Mouse (Mus musculus): ENCODE measurements at regions not wholly inside any gene's neighbourhood (a gene's known extent, or its start where the extent isn't known, plus 50 kb on each side); places are given as distances from the start of the nearest gene placed in this dataset.

- Histone ChIP-seq H3K36me3 (ENCODE audit: control insufficient read depth, insufficient read depth) (no peaks in the 10 kb centered on the region), H3K4me3 (no peak overlapping the region), H3ac (ENCODE audit: control insufficient read depth, insufficient read length) (no peak overlapping the region), H3K4me2 (ENCODE audit: low read depth) (no peak overlapping the region), H3K27me3 (ENCODE audit: control insufficient read depth, insufficient read depth, insufficient read length) (no peaks in the 10 kb centered on the region), H3K79me2 (ENCODE audit: control insufficient read depth, insufficient read depth) (no peaks in the 10 kb centered on the region)
- TF ChIP-seq POLR2AphosphoS2 (IDR thresholded peaks at IDR 0.05; ENCODE audit: insufficient read length, low read depth): no peak
- no peak for TF ChIP-seq MYOG (IDR thresholded peaks at IDR 0.05; ENCODE audit: control insufficient read depth in 1 of 3, insufficient read depth in 1 of 3, insufficient read length in 2 of 3, low read depth in 2 of 3)
- no peak for TF ChIP-seq E2F4 (IDR thresholded peaks at IDR 0.05; ENCODE audit: insufficient read depth)
- TF ChIP-seq USF1 (IDR thresholded peaks at IDR 0.05; ENCODE audit: low read depth): no peak
- TF ChIP-seq POLR2A (IDR thresholded peaks at IDR 0.05; ENCODE audit: insufficient read length, low read depth): no peak
- TF ChIP-seq TCF12 (IDR thresholded peaks at IDR 0.05; ENCODE audit: insufficient read depth, poor library complexity, severe bottlenecking): no peak
- TF ChIP-seq REST (IDR thresholded peaks at IDR 0.05; ENCODE audit: insufficient read depth, insufficient read length): no peak
- TF ChIP-seq MYOD1 (IDR thresholded peaks at IDR 0.05; ENCODE audit: control insufficient read depth in 1 of 3, insufficient read length in 2 of 3, low read depth in 2 of 3): no peak
- no peak for TF ChIP-seq SRF (IDR thresholded peaks at IDR 0.05; ENCODE audit: control insufficient read depth, insufficient read length, low read depth)
- no peak for TF ChIP-seq CEBPB (IDR thresholded peaks at IDR 0.05; ENCODE audit: insufficient read depth, poor library complexity, severe bottlenecking)
- TF ChIP-seq TCF3 (IDR thresholded peaks at IDR 0.05; ENCODE audit: insufficient read length, low read depth): no peak
- TF ChIP-seq MAX (IDR thresholded peaks at IDR 0.05; ENCODE audit: low read depth): no peak
Observed at GRCm38 (mm10) chr12:29129331-29129730, 377.7 kb downstream of the Eipr1 start.

- H3K27me3 ChIP-seq (ENCODE audit: control insufficient read depth, insufficient read depth, insufficient read length): no peaks in the 10 kb centered on the region
- no peak overlapping the region for H3K4me3 ChIP-seq
- TF ChIP-seq REST (IDR thresholded peaks at IDR 0.05; ENCODE audit: insufficient read depth, insufficient read length) (no peak), MYOD1 (IDR thresholded peaks at IDR 0.05; ENCODE audit: control insufficient read depth in 1 of 3, insufficient read length in 2 of 3, low read depth in 2 of 3) (peak in 1 of 3 experiments; percentile 35)
- no peaks in the 10 kb centered on the region for H3K79me2 ChIP-seq (ENCODE audit: control insufficient read depth, insufficient read depth)
- H3K36me3 ChIP-seq (ENCODE audit: control insufficient read depth, insufficient read depth): no peaks in the 10 kb centered on the region
- no peak overlapping the region for H3K4me2 ChIP-seq (ENCODE audit: low read depth)
- H3ac ChIP-seq (ENCODE audit: control insufficient read depth, insufficient read length): no peak overlapping the region
Observed at GRCm38 (mm10) chr12:29134326-29134725, 382.7 kb downstream of the Eipr1 start.

GRCm38 (mm10) chr12:29136850-29137268, 385.3 kb downstream of the Eipr1 start:
- Histone ChIP-seq H3K36me3 (ENCODE audit: control insufficient read depth, insufficient read depth) (no peaks in the 10 kb centered on the region), H3ac (ENCODE audit: control insufficient read depth, insufficient read length) (no peak overlapping the region), H3K4me3 (no peak overlapping the region), H3K79me2 (ENCODE audit: control insufficient read depth, insufficient read depth) (no peaks in the 10 kb centered on the region), H3K27me3 (ENCODE audit: control insufficient read depth, insufficient read depth, insufficient read length) (no peaks in the 10 kb centered on the region), H3K4me2 (ENCODE audit: low read depth) (no peak overlapping the region)
- no peak for TF ChIP-seq TCF12 (IDR thresholded peaks at IDR 0.05; ENCODE audit: insufficient read depth, poor library complexity, severe bottlenecking)
- no peak for TF ChIP-seq MYOG (IDR thresholded peaks at IDR 0.05; ENCODE audit: control insufficient read depth in 1 of 3, insufficient read depth in 1 of 3, insufficient read length in 2 of 3, low read depth in 2 of 3)
- TF ChIP-seq POLR2AphosphoS2 (IDR thresholded peaks at IDR 0.05; ENCODE audit: insufficient read length, low read depth): no peak
- no peak for TF ChIP-seq MAX (IDR thresholded peaks at IDR 0.05; ENCODE audit: low read depth)
- TF ChIP-seq TCF3 (IDR thresholded peaks at IDR 0.05; ENCODE audit: insufficient read length, low read depth): no peak
- TF ChIP-seq MYOD1 (IDR thresholded peaks at IDR 0.05; ENCODE audit: control insufficient read depth in 1 of 3, insufficient read length in 2 of 3, low read depth in 2 of 3): no peak

- TF ChIP-seq REST (IDR thresholded peaks at IDR 0.05; ENCODE audit: insufficient read depth, insufficient read length): no peak
- no peak for TF ChIP-seq POLR2AphosphoS2 (IDR thresholded peaks at IDR 0.05; ENCODE audit: insufficient read length, low read depth)
- TF ChIP-seq TCF12 (IDR thresholded peaks at IDR 0.05; ENCODE audit: insufficient read depth, poor library complexity, severe bottlenecking): no peak
- TF ChIP-seq E2F4 (IDR thresholded peaks at IDR 0.05; ENCODE audit: insufficient read depth): no peak
- Histone ChIP-seq H3K4me3 (no peak overlapping the region), H3K36me3 (ENCODE audit: control insufficient read depth, insufficient read depth) (no peaks in the 10 kb centered on the region), H3K79me2 (ENCODE audit: control insufficient read depth, insufficient read depth) (no peaks in the 10 kb centered on the region), H3ac (ENCODE audit: control insufficient read depth, insufficient read length) (no peak overlapping the region), H3K4me2 (ENCODE audit: low read depth) (no peak overlapping the region), H3K27me3 (ENCODE audit: control insufficient read depth, insufficient read depth, insufficient read length) (no peaks in the 10 kb centered on the region)
Observed at GRCm38 (mm10) chr12:29137455-29137854, 385.9 kb downstream of the Eipr1 start.

GRCm38 (mm10) chr12:29140576-29140975, 387.6 kb upstream of the Myt1l start:
- Histone ChIP-seq H3K36me3 (ENCODE audit: control insufficient read depth, insufficient read depth) (no peaks in the 10 kb centered on the region), H3K4me3 (no peak overlapping the region), H3K79me2 (ENCODE audit: control insufficient read depth, insufficient read depth) (no peaks in the 10 kb centered on the region), H3K27me3 (ENCODE audit: control insufficient read depth, insufficient read depth, insufficient read length) (no peaks in the 10 kb centered on the region), H3ac (ENCODE audit: control insufficient read depth, insufficient read length) (no peak overlapping the region), H3K4me2 (ENCODE audit: low read depth) (no peak overlapping the region)
- TF ChIP-seq TCF12 (IDR thresholded peaks at IDR 0.05; ENCODE audit: insufficient read depth, poor library complexity, severe bottlenecking) (no peak), CEBPB (IDR thresholded peaks at IDR 0.05; ENCODE audit: insufficient read depth, poor library complexity, severe bottlenecking) (no peak), MYOD1 (IDR thresholded peaks at IDR 0.05; ENCODE audit: control insufficient read depth in 1 of 3, insufficient read length in 2 of 3, low read depth in 2 of 3) (no peak), REST (IDR thresholded peaks at IDR 0.05; ENCODE audit: insufficient read depth, insufficient read length) (no peak), POLR2AphosphoS2 (IDR thresholded peaks at IDR 0.05; ENCODE audit: insufficient read length, low read depth) (no peak), POLR2A (IDR thresholded peaks at IDR 0.05; ENCODE audit: insufficient read length, low read depth) (no peak), MAX (IDR thresholded peaks at IDR 0.05; ENCODE audit: low read depth) (no peak), E2F4 (IDR thresholded peaks at IDR 0.05; ENCODE audit: insufficient read depth) (no peak), SRF (IDR thresholded peaks at IDR 0.05; ENCODE audit: control insufficient read depth, insufficient read length, low read depth) (no peak)
